Mouse (Mus musculus) right cerebral cortex, postnatal 10 days (tissue): ENCODE measurements at regions not wholly inside any gene's neighbourhood (a gene's known extent, or its start where the extent isn't known, plus 50 kb on each side); places are given as distances from the start of the nearest gene placed in this dataset.

Source experiments
- DNase-seq, 2 experiments: peaks; one replicate each; pipeline ENCODE4 v3.0.0; 2021; ENCODE audit warnings: low spot score in 2 of 2

- DNase-seq: no peak
Observed at GRCm38 (mm10) chr3:72825618-72826017, 142.0 kb downstream of the Sis start.

GRCm38 (mm10) chr3:72823148-72823547, 144.5 kb downstream of the Sis start:
- no peak for DNase-seq

GRCm38 (mm10) chr3:72790611-72791010, 177.1 kb downstream of the Sis start:
- DNase-seq: peak in 1 of 2 experiments; percentile 35
